Mouse (Mus musculus) MEL (cell line): ENCODE data around the gene Clcn3.

ENCODE experiments used
- CHD2 ChIP-seq: IDR thresholded peaks from 2 replicates; pipeline ENCODE4 v1.6.1; 2011; ENCODE audit warnings: low read length, improper control_type of control experiment
- CTCF ChIP-seq, 3 experiments: IDR thresholded peaks in 2 of 3; conservative IDR thresholded peaks in 1 of 3; 2 replicates each; pipeline ENCODE4 v1.5.1; 2011 to 2012; ENCODE audit warnings: low read length in 3 of 3, low read depth in 2 of 3, mild to moderate bottlenecking in 2 of 3, improper control_type of control experiment in 1 of 3, inconsistent platforms in 1 of 3, mixed read lengths in 1 of 3, moderate library complexity in 1 of 3; ENCODE audit not compliant: control insufficient read depth in 1 of 3, insufficient read depth in 1 of 3, poor library complexity in 1 of 3, severe bottlenecking in 1 of 3
- EP300 ChIP-seq, 2 experiments: IDR thresholded peaks; 2 replicates each; pipeline ENCODE4 v1.6.1; 2011; ENCODE audit warnings: improper control_type of control experiment in 2 of 2, low read length in 2 of 2, low read depth in 1 of 2, mild to moderate bottlenecking in 1 of 2
- MYC ChIP-seq: IDR thresholded peaks from 2 replicates; pipeline ENCODE4 v1.6.1; 2011; ENCODE audit warnings: low read depth, mild to moderate bottlenecking, low read length, improper control_type of control experiment, moderate library complexity
- POLR2A ChIP-seq, 2 experiments: IDR thresholded peaks; 2 replicates each; pipeline ENCODE4 v1.6.1; 2011 to 2012; ENCODE audit warnings: low read length in 2 of 2, mild to moderate bottlenecking in 2 of 2, control low read depth in 1 of 2, improper control_type of control experiment in 1 of 2, low read depth in 1 of 2, moderate library complexity in 1 of 2; ENCODE audit not compliant: control insufficient read depth in 1 of 2, insufficient read depth in 1 of 2, poor library complexity in 1 of 2
- ZMIZ1 ChIP-seq: IDR thresholded peaks from 2 replicates; pipeline ENCODE4 v1.6.1; 2012; ENCODE audit warnings: low read depth, mild to moderate bottlenecking, inconsistent platforms, low read length, improper control_type of control experiment, moderate library complexity

GRCm38 (mm10) chr8:60951757-60952156 lies 31.3 kb downstream of the Clcn3 start:
- TF ChIP-seq CTCF (IDR thresholded peaks at IDR 0.05 in 2 of 3, conservative IDR thresholded peaks at IDR 0.05 in 1 of 3; ENCODE audit: control insufficient read depth in 1 of 3, insufficient read depth in 1 of 3, low read depth in 2 of 3, low read length in 3 of 3, poor library complexity in 1 of 3, severe bottlenecking in 1 of 3) = no peak
- TF ChIP-seq MYC = no peak
- no peak for TF ChIP-seq POLR2A (IDR thresholded peaks at IDR 0.05; ENCODE audit: control insufficient read depth in 1 of 2, insufficient read depth in 1 of 2, low read depth in 1 of 2, low read length in 2 of 2, poor library complexity in 1 of 2)
- no peak for TF ChIP-seq CHD2
- no peak for TF ChIP-seq EP300 (IDR thresholded peaks at IDR 0.05; ENCODE audit: low read depth in 1 of 2, low read length in 2 of 2)
- TF ChIP-seq ZMIZ1 = no peak
